Mouse (Mus musculus) bone marrow macrophage, adult 2 months (primary cell): Measurements from ENCODE around the gene Vim.

Experiments
- CTCF ChIP-seq: IDR thresholded peaks from 2 replicates; pipeline ENCODE4 v1.5.1; 2012; ENCODE audit warnings: low read depth, mild to moderate bottlenecking, low read length, moderate library complexity
- POLR2A ChIP-seq: IDR thresholded peaks from 2 replicates; pipeline ENCODE4 v1.6.1; 2012; ENCODE audit warnings: mild to moderate bottlenecking, low read depth, low read length, borderline replicate concordance

- no peak for TF ChIP-seq CTCF
- no peak for TF ChIP-seq POLR2A
Measured at GRCm38 (mm10) chr2:13560396-13560795, 13.3 kb upstream of the Vim start.
